In genomic region chr10:61535441-61535840, GRCm38 (mm10) we compare ENCODE assay signal across 9 mouse cellular contexts. TPM values are rescaled to one million over a fixed set of nuclear protein-coding genes. Genes with fewer than 3 reads are reported as not detected.
A peak's percentile ranks its signal among the peaks of the same experiment; 100 is the strongest.
DNase-seq lines count a peak whose midpoint lies in the region; ATAC-seq lines count a peak whose summit lies in the region.
"Had no signal": no experiment of that assay in that cellular context is flagged by ENCODE, and none has a peak within 500 bp of the region (broad histone marks: within the 10 kb centered on the region; RNA-seq: fewer than 3 reads in every experiment).

No protein-coding gene starts in this region.

- H3K27me3 ChIP-seq in heart, embryonic 11.5 days (ENCODE audit: control insufficient read depth, insufficient read depth, low read length): no peaks in the 10 kb centered on the region
- H3K27me3 ChIP-seq in lung, embryonic 16.5 days (ENCODE audit: control insufficient read depth, insufficient read depth, low read depth, low read length): no peaks in the 10 kb centered on the region
- no peaks in the 10 kb centered on the region for H3K27me3 ChIP-seq in limb, embryonic 13.5 days
- H3K27me3 ChIP-seq in stomach, embryonic 15.5 days (replicated peaks): no peaks in the 10 kb centered on the region

- H3K27ac ChIP-seq in heart, embryonic 11.5 days (ENCODE audit: low read depth, low read length): peak overlapping the region; percentile 89
- H3K27ac ChIP-seq in lung, embryonic 16.5 days (ENCODE audit: low read length): peak overlapping the region; percentile 88
- peak overlapping the region; percentile 61; the same call in 1 of the 2 replicates for H3K27ac ChIP-seq in limb, embryonic 13.5 days
- H3K27ac ChIP-seq in stomach, embryonic 15.5 days: peak overlapping the region; percentile 44; the same call in 1 of the 2 replicates

- H3K9me3 ChIP-seq in heart, embryonic 11.5 days (replicated peaks; ENCODE audit: control insufficient read depth, low read length): no peaks in the 10 kb centered on the region
- no peaks in the 10 kb centered on the region for H3K9me3 ChIP-seq in lung, embryonic 16.5 days (ENCODE audit: control insufficient read depth, low read length)
- H3K9me3 ChIP-seq in limb, embryonic 13.5 days: no peaks in the 10 kb centered on the region
- no peaks in the 10 kb centered on the region for H3K9me3 ChIP-seq in stomach, embryonic 15.5 days

- no peak overlapping the region for H3K9ac ChIP-seq in heart, embryonic 11.5 days (ENCODE audit: low read depth, low read length)
- no peak overlapping the region for H3K9ac ChIP-seq in lung, embryonic 16.5 days (ENCODE audit: low read length)
- H3K9ac ChIP-seq in limb, embryonic 13.5 days: no peak overlapping the region
- no peak overlapping the region for H3K9ac ChIP-seq in stomach, embryonic 15.5 days

- no peaks in the 10 kb centered on the region for H3K36me3 ChIP-seq in heart, embryonic 11.5 days (ENCODE audit: control insufficient read depth, insufficient read depth, low read length)
- no peaks in the 10 kb centered on the region for H3K36me3 ChIP-seq in lung, embryonic 16.5 days (ENCODE audit: control insufficient read depth, insufficient read depth, low read length)
- H3K36me3 ChIP-seq in limb, embryonic 13.5 days: no peaks in the 10 kb centered on the region
- no peaks in the 10 kb centered on the region for H3K36me3 ChIP-seq in stomach, embryonic 15.5 days

- no peak for ATAC-seq in heart, embryonic 11.5 days (replicated peaks; ENCODE audit: insufficient number of reproducible peaks, low FRiP score, low TSS enrichment)
- no peak for ATAC-seq in lung, embryonic 16.5 days (ENCODE audit: low read depth)
- ATAC-seq in limb, embryonic 13.5 days (ENCODE audit: low FRiP score, low read depth): no peak
- ATAC-seq in stomach, embryonic 15.5 days (ENCODE audit: insufficient read depth, low FRiP score, low read depth): no peak

- H3K4me2 ChIP-seq in heart, embryonic 11.5 days: no peak overlapping the region
- H3K4me2 ChIP-seq in lung, embryonic 16.5 days (ENCODE audit: low read depth, low read length): no peak overlapping the region
- H3K4me2 ChIP-seq in limb, embryonic 13.5 days (replicated peaks): no peak overlapping the region
- no peak overlapping the region for H3K4me2 ChIP-seq in stomach, embryonic 15.5 days

- intact Hi-C loops in heart, postnatal 10 days (cut with DNase I): no loop called here

- H3K4me3 ChIP-seq in heart, embryonic 11.5 days (ENCODE audit: low read depth, low read length): no peak overlapping the region
- H3K4me3 ChIP-seq in lung, embryonic 16.5 days (ENCODE audit: low read length): no peak overlapping the region
- H3K4me3 ChIP-seq in limb, embryonic 13.5 days: no peak overlapping the region
- no peak overlapping the region for H3K4me3 ChIP-seq in stomach, embryonic 15.5 days (replicated peaks)

- DNase-seq in heart, postnatal 10 days: no peak
- no peak for DNase-seq in lung, postnatal 14 days
- DNase-seq in spleen, postnatal 14 days (ENCODE audit: low spot score in 2 of 2): no peak
- no peak for DNase-seq in left cerebral cortex, adult 11 months (ENCODE audit: low spot score)
- DNase-seq: cerebellum, adult 11 months had no signal

- WGBS in heart, embryonic 11.5 days (ENCODE audit: insufficient replicate concordance): 84% methylated on average over 4 of the region's 4 CpGs
- 70% methylated on average over 4 of the region's 4 CpGs for WGBS in lung, embryonic 16.5 days
- 83% methylated on average over 4 of the region's 4 CpGs for WGBS in limb, embryonic 13.5 days
- 82% methylated on average over 4 of the region's 4 CpGs for WGBS in stomach, embryonic 15.5 days

- H3K4me1 ChIP-seq in heart, embryonic 11.5 days (ENCODE audit: control insufficient read depth, insufficient read depth, low read length): peaks cover 38% of the 10 kb centered on the region
- peaks cover 19% of the 10 kb centered on the region for H3K4me1 ChIP-seq in lung, embryonic 16.5 days (replicated peaks; ENCODE audit: control insufficient read depth, insufficient read depth, low read length)
- H3K4me1 ChIP-seq in limb, embryonic 13.5 days: peaks cover 54% of the 10 kb centered on the region
- peaks cover 26% of the 10 kb centered on the region for H3K4me1 ChIP-seq in stomach, embryonic 15.5 days

RNA-seq across cellular contexts. Expression of gene Lrrc20, which starts 59.8 kb away (rescaled TPM):
- polyA plus RNA-seq in heart, embryonic 11.5 days (2014; fragmentation: Nextera tagmentation; extraction: Ambion mirVana): 12.1 and 14.8 TPM in 2 replicates
- total RNA-seq in heart, postnatal 10 days (2021): 10 to 100 TPM; 19.1 to 22.9 TPM
- polyA plus RNA-seq in lung, embryonic 16.5 days (2015; fragmentation: Nextera tagmentation; extraction: Ambion mirVana): 7.5 and 8.7 TPM in 2 replicates
- polyA plus RNA-seq in limb, embryonic 13.5 days (2015; fragmentation: Nextera tagmentation; extraction: Ambion mirVana): 11.5 and 11.7 TPM in 2 replicates
- polyA plus RNA-seq in stomach, embryonic 15.5 days (2015; fragmentation: Nextera tagmentation; extraction: Ambion mirVana): 5.4 and 5.6 TPM in 2 replicates

RNA-seq across cellular contexts. Expression of gene Npffr1, which starts 59.9 kb away (rescaled TPM):
- polyA plus RNA-seq in heart, embryonic 11.5 days (2014; fragmentation: Nextera tagmentation; extraction: Ambion mirVana): 0.13 and 0.15 TPM in 2 replicates
- under 1 TPM; 0.07 to 0.10 TPM for total RNA-seq in heart, postnatal 10 days (2021)
- 0.08 TPM in 1 of 2 replicates, not detected in the other for polyA plus RNA-seq in lung, embryonic 16.5 days (2015; fragmentation: Nextera tagmentation; extraction: Ambion mirVana)
- polyA plus RNA-seq in limb, embryonic 13.5 days (2015; fragmentation: Nextera tagmentation; extraction: Ambion mirVana): 0.05 and 0.11 TPM in 2 replicates
- 0.10 and 0.28 TPM in 2 replicates for polyA plus RNA-seq in stomach, embryonic 15.5 days (2015; fragmentation: Nextera tagmentation; extraction: Ambion mirVana)
